Mouse (Mus musculus): ENCODE data around the gene Gpc1. TPM values are rescaled to one million over a fixed set of nuclear protein-coding genes. Genes with fewer than 3 reads are reported as not detected.

Gpc1 gene
- polyA plus RNA-seq, 1 experiment from 2014 or later: 51.7 TPM

DNA sequence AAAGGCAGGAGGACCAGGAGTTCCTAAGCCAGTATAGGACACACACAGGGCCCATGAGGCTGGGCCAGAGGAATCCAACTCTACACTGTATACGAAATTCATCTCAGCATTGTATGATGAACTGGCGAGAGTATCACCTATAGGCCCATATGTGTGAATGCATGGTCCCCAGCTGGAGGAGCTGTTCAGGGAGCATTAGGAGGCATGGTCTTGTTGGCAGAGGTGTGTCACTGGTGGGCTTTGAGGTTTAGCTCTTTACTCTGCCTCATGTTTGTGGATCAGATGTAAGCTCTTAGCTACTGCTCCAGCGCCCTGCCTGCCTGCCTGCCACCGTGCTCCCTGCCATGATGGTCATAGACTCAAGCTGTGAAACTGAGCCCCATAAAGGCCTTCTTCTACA lies 31.8 kb downstream of the Gpc1 start:
- DNase-seq (ENCODE audit: low spot score): no peak
- Histone ChIP-seq H3K4me1 (ENCODE audit: control insufficient read depth, insufficient read depth, low read length) (0 out of 2 replicates have a peak, but pooled peaks cover 3% of the 10 kb centered on the region), H3K4me2 (ENCODE audit: low read depth, severe bottlenecking) (no peak overlapping the region), H3K4me3 (ENCODE audit: low read depth, low read length) (no peak overlapping the region), H3K27ac (replicated peaks; ENCODE audit: low read depth, low read length) (no peak overlapping the region), H3K27me3 (ENCODE audit: control insufficient read depth, insufficient read depth, low read length) (no peaks in the 10 kb centered on the region), H3K9me3 (ENCODE audit: control insufficient read depth, low read length) (no peaks in the 10 kb centered on the region), H3K9ac (ENCODE audit: low read length) (no peak overlapping the region), H3K36me3 (ENCODE audit: control insufficient read depth, insufficient read depth, low read length) (peaks cover 6% of the 10 kb centered on the region; the same call in 1 of the 2 replicates)
- 78% methylated on average over 4 of the region's 4 CpGs for WGBS
- no peak for ATAC-seq (ENCODE audit: insufficient number of reproducible peaks, low FRiP score, low TSS enrichment, low read depth)

DNA sequence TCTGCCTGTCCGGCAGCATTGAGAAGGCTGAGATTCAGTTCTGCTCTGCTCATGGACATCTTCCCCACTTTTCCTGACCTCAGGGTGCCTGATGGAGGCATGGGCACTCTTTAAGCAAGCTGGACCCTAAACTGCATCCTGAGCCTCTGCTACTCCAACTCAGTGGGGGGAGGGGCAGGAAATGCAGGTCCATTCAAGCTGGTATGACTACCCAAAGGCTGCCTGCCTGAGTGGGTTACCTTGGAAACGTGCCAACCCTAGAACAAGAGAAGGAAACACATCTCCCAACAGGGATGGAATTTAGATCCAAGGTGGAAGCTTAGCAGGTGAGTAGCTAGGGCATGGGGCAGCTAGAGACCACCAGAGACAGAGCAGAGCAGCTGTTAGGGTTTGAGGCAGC lies 34.7 kb downstream of the Gpc1 start:
- H3K9ac ChIP-seq (ENCODE audit: low read length): no peak overlapping the region
- DNase-seq (ENCODE audit: low spot score) (no peak), ATAC-seq (ENCODE audit: insufficient number of reproducible peaks, low FRiP score, low TSS enrichment, low read depth) (no peak)
- no peaks in the 10 kb centered on the region for H3K27me3 ChIP-seq (ENCODE audit: control insufficient read depth, insufficient read depth, low read length)
- no peak overlapping the region for H3K4me2 ChIP-seq (ENCODE audit: low read depth, severe bottlenecking)
- H3K36me3 ChIP-seq (ENCODE audit: control insufficient read depth, insufficient read depth, low read length): no peaks in the 10 kb centered on the region
- H3K27ac ChIP-seq (replicated peaks; ENCODE audit: low read depth, low read length): no peak overlapping the region
- H3K4me1 ChIP-seq (ENCODE audit: control insufficient read depth, insufficient read depth, low read length): 0 out of 2 replicates have a peak, but pooled peaks cover 3% of the 10 kb centered on the region
- no peak overlapping the region for H3K4me3 ChIP-seq (ENCODE audit: low read depth, low read length)
- no peaks in the 10 kb centered on the region for H3K9me3 ChIP-seq (ENCODE audit: control insufficient read depth, low read length)
- WGBS: 75% methylated on average over 2 of the region's 2 CpGs

DNA sequence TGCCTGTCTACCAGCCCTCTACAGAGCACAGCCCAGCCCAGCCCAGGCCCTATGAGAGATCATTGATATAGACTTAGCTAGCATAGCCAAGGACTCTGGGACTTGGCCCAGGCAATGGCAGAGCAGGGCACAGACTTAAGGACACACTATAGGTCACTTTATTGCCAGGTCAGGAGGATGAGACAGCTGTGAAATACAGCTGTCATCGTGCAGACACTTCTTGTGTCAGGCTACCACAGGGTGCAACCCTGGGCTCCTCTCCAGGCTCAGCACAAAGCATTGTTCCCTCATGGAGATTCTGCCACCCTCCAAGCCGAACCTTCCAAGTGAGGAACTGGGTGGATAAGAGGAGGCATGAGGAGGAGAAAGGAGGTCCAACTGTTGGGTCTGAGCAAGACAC lies 38.5 kb downstream of the Gpc1 start:
- ATAC-seq (ENCODE audit: insufficient number of reproducible peaks, low FRiP score, low TSS enrichment, low read depth) (no peak), DNase-seq (ENCODE audit: low spot score) (no peak)
- 79% methylated on average over 2 of the region's 2 CpGs for WGBS
- Histone ChIP-seq H3K4me3 (ENCODE audit: low read depth, low read length) (no peak overlapping the region), H3K27ac (replicated peaks; ENCODE audit: low read depth, low read length) (no peak overlapping the region), H3K36me3 (ENCODE audit: control insufficient read depth, insufficient read depth, low read length) (no peaks in the 10 kb centered on the region), H3K9me3 (ENCODE audit: control insufficient read depth, low read length) (no peaks in the 10 kb centered on the region), H3K4me1 (ENCODE audit: control insufficient read depth, insufficient read depth, low read length) (0 out of 2 replicates have a peak, but pooled peaks cover 3% of the 10 kb centered on the region), H3K9ac (ENCODE audit: low read length) (no peak overlapping the region), H3K27me3 (ENCODE audit: control insufficient read depth, insufficient read depth, low read length) (no peaks in the 10 kb centered on the region), H3K4me2 (ENCODE audit: low read depth, severe bottlenecking) (no peak overlapping the region)

DNA sequence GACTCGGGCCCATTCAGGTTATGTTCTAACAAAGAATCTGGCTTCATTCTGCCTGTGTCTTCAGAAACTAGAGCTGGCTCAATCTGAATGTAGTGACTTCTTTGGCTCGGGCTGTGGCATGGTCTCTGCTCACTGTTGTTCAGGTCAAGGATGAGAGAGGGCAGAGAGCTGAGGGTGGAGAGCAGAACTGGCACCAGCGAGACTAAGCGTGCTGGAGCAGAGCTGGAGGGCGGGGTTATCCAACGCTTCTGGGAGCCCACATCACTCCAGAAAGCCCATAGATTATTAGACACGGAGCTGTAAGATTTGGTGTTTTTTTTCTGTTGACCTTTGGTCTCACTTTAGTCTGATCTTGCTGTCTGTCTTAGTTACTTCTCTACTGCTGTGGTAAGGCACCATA lies 41.2 kb downstream of the Gpc1 start:
- DNase-seq (ENCODE audit: low spot score) (no peak), ATAC-seq (ENCODE audit: insufficient number of reproducible peaks, low FRiP score, low TSS enrichment, low read depth) (no peak)
- Histone ChIP-seq H3K36me3 (ENCODE audit: control insufficient read depth, insufficient read depth, low read length) (no peaks in the 10 kb centered on the region), H3K27me3 (ENCODE audit: control insufficient read depth, insufficient read depth, low read length) (no peaks in the 10 kb centered on the region), H3K4me1 (ENCODE audit: control insufficient read depth, insufficient read depth, low read length) (no peaks in the 10 kb centered on the region), H3K9ac (ENCODE audit: low read length) (no peak overlapping the region), H3K4me3 (ENCODE audit: low read depth, low read length) (no peak overlapping the region), H3K4me2 (ENCODE audit: low read depth, severe bottlenecking) (no peak overlapping the region), H3K9me3 (ENCODE audit: control insufficient read depth, low read length) (no peaks in the 10 kb centered on the region), H3K27ac (replicated peaks; ENCODE audit: low read depth, low read length) (no peak overlapping the region)
- 81% methylated on average over 7 of the region's 7 CpGs for WGBS

DNA sequence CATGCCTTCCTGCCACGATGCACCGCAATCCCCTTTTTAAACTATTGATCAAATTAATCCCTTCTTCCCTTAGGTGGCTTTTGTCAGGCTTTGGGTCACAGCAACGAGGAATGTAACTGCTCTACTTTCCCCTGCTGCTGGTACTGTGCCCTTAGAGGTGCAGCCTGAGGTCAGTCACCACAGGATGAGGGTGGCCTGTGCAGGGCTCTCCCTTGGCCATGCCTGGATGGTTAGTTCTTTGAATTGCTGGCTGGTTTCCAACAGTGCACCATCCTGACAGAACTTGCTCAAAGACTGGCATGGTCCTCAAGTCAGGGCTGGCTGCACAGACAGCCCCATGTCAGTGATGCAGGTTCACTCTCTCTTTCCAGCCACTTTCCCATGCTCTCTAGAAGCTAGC lies 42.6 kb downstream of the Gpc1 start:
- Histone ChIP-seq H3K4me3 (ENCODE audit: low read depth, low read length) (no peak overlapping the region), H3K4me1 (ENCODE audit: control insufficient read depth, insufficient read depth, low read length) (no peaks in the 10 kb centered on the region), H3K4me2 (ENCODE audit: low read depth, severe bottlenecking) (no peak overlapping the region), H3K9me3 (ENCODE audit: control insufficient read depth, low read length) (no peaks in the 10 kb centered on the region), H3K27ac (replicated peaks; ENCODE audit: low read depth, low read length) (no peak overlapping the region), H3K9ac (ENCODE audit: low read length) (no peak overlapping the region), H3K36me3 (ENCODE audit: control insufficient read depth, insufficient read depth, low read length) (no peaks in the 10 kb centered on the region), H3K27me3 (ENCODE audit: control insufficient read depth, insufficient read depth, low read length) (no peaks in the 10 kb centered on the region)
- no peak for DNase-seq (ENCODE audit: low spot score)
- 81% methylated on average over 3 of the region's 3 CpGs for WGBS
- ATAC-seq (ENCODE audit: insufficient number of reproducible peaks, low FRiP score, low TSS enrichment, low read depth): no peak

DNA sequence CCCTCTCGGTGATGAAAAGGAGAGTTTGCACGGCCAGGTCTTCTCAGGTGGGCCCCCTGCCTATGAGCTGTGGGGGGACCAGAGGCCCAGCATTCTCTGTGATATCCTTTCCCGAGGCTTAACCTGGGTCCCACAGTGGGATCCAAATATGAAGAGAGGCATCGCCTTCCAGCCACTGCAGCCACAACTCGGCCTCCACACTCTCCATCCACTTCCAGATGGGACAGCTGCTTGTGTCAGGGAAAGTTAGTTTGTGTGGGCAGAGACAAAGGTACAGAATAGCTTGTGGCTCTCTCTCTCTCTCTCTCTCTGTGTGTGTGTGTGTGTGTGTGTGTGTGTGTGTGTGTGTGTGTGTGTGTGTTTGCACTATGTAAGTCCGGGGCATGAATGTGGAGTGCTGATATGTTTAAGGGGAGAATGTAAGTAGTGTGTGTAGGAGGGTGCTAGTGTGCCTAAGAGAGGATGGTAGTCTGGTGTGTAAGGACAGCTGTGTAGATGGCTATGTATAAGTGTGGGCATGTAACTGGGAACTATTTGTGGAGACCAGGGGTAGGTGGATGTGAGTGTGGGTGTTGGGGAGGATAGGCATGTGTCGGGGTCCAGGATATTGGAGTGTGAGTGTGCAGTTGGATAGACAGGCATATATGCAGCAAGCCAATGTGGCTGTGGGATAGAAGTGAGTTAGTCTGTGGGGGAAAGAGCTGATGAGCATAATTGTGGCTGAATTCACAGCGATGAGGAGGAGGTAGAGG lies 44.1 kb downstream of the Gpc1 start:
- Histone ChIP-seq H3K36me3 (ENCODE audit: control insufficient read depth, insufficient read depth, low read length) (no peaks in the 10 kb centered on the region), H3K4me3 (ENCODE audit: low read depth, low read length) (no peak overlapping the region), H3K9ac (ENCODE audit: low read length) (no peak overlapping the region), H3K9me3 (ENCODE audit: control insufficient read depth, low read length) (no peaks in the 10 kb centered on the region), H3K27me3 (ENCODE audit: control insufficient read depth, insufficient read depth, low read length) (no peaks in the 10 kb centered on the region), H3K27ac (replicated peaks; ENCODE audit: low read depth, low read length) (no peak overlapping the region), H3K4me1 (ENCODE audit: control insufficient read depth, insufficient read depth, low read length) (no peaks in the 10 kb centered on the region), H3K4me2 (ENCODE audit: low read depth, severe bottlenecking) (no peak overlapping the region)
- no peak for DNase-seq (ENCODE audit: low spot score)
- ATAC-seq (ENCODE audit: insufficient number of reproducible peaks, low FRiP score, low TSS enrichment, low read depth): no peak
- WGBS: 77% methylated on average over 8 of the region's 8 CpGs

DNA sequence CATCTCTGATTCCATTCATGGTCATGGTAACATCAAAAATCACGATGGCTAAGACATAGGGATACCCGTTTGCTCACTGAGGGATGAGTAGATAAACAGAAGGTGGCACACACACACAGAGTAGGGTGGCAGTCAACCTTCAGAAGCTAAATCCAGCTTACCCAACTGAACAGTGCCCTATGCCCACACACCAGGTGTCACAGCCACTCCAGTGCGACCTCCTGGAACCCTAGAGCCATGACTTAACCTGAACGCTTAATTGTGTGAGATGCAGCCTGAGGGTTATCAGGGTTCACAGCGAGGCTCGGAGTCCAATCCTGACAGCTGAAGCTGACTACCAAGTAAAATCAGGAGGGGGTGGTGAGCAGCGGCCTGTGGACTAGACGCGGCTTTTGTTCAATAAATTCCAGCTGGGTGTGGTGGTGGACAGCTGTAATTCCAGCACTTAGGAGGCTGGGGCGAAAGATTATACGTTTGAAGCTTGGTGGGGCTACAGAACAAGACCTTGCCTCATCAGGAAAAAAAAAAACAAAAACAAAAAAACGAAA lies 46.1 kb downstream of the Gpc1 start:
- H3K4me3 ChIP-seq (ENCODE audit: low read depth, low read length): no peak overlapping the region
- no peak for ATAC-seq (ENCODE audit: insufficient number of reproducible peaks, low FRiP score, low TSS enrichment, low read depth)
- WGBS: 62% methylated on average over 12 of the region's 12 CpGs
- no peaks in the 10 kb centered on the region for H3K4me1 ChIP-seq (ENCODE audit: control insufficient read depth, insufficient read depth, low read length)
- H3K27ac ChIP-seq (replicated peaks; ENCODE audit: low read depth, low read length): no peak overlapping the region
- H3K9ac ChIP-seq (ENCODE audit: low read length): no peak overlapping the region
- no peaks in the 10 kb centered on the region for H3K27me3 ChIP-seq (ENCODE audit: control insufficient read depth, insufficient read depth, low read length)
- H3K36me3 ChIP-seq (ENCODE audit: control insufficient read depth, insufficient read depth, low read length): no peaks in the 10 kb centered on the region
- H3K9me3 ChIP-seq (ENCODE audit: control insufficient read depth, low read length): no peaks in the 10 kb centered on the region
- no peak overlapping the region for H3K4me2 ChIP-seq (ENCODE audit: low read depth, severe bottlenecking)
- DNase-seq (ENCODE audit: low spot score): no peak

DNA sequence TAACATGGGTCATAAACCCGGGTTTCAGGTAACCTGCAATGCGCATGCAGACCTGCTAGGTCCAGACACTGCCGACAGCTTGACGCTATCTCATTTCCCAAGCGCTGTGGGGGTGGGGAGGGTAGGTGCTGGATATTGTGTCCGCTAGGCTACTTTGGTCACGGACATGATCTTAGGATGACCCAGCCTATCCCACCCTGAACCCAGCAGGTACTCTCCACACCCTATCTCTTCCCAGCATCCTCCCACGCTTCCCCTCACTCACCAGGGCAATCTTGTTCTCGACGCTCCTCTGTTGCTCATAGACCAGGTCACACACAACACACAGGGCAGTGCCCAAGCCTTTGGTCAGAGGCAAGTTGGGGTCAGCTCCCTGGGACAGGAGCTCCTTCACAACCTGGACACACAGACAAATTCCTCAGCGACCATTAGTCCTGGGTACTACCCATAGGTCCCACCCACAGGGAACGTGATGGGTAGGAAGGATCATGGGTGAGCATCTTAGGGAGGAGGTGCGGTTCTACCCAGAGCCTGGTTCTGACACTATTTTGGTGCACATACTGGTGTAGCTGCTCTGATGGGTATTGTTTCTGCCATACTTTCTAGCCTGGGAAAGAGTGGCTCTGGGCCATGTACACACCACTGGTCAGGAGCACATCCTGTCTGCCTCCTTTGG lies 46.8 kb downstream of the Gpc1 start:
- no peaks in the 10 kb centered on the region for H3K27me3 ChIP-seq (ENCODE audit: control insufficient read depth, insufficient read depth, low read length)
- H3K36me3 ChIP-seq (ENCODE audit: control insufficient read depth, insufficient read depth, low read length): no peaks in the 10 kb centered on the region
- no peaks in the 10 kb centered on the region for H3K9me3 ChIP-seq (ENCODE audit: control insufficient read depth, low read length)
- WGBS: 80% methylated on average over 13 of the region's 13 CpGs
- no peak overlapping the region for H3K4me3 ChIP-seq (ENCODE audit: low read depth, low read length)
- no peak overlapping the region for H3K27ac ChIP-seq (replicated peaks; ENCODE audit: low read depth, low read length)
- no peaks in the 10 kb centered on the region for H3K4me1 ChIP-seq (ENCODE audit: control insufficient read depth, insufficient read depth, low read length)
- H3K4me2 ChIP-seq (ENCODE audit: low read depth, severe bottlenecking): no peak overlapping the region
- DNase-seq (ENCODE audit: low spot score): no peak
- no peak overlapping the region for H3K9ac ChIP-seq (ENCODE audit: low read length)
- ATAC-seq (ENCODE audit: insufficient number of reproducible peaks, low FRiP score, low TSS enrichment, low read depth): no peak
